ENCODE assay signal across 25 mouse cellular contexts in genomic region chr4:7196570-7196969, GRCm38 (mm10).
"Had no signal": no experiment of that assay in that cellular context is flagged by ENCODE, and none has a peak within 500 bp of the region (broad histone marks: within the 10 kb centered on the region; RNA-seq: fewer than 3 reads in every experiment).

No protein-coding gene starts in this region.

- H3K27ac ChIP-seq: gastrocnemius, adult 2 months; heart, embryonic 13.5 days; heart, embryonic 15.5 days; hindbrain, embryonic 13.5 days; hindbrain, embryonic 15.5 days; hindbrain, postnatal 0 days; kidney, embryonic 15.5 days; limb, embryonic 13.5 days; limb, embryonic 15.5 days; liver, embryonic 13.5 days had no signal

- H3K9me3 ChIP-seq: heart, embryonic 13.5 days; heart, embryonic 15.5 days; hindbrain, embryonic 13.5 days; hindbrain, embryonic 15.5 days; kidney, embryonic 15.5 days; limb, embryonic 13.5 days; limb, embryonic 15.5 days; liver, embryonic 13.5 days had no signal

- H3K4me2 ChIP-seq: heart, embryonic 11.5 days; heart, embryonic 13.5 days; heart, embryonic 15.5 days; hindbrain, embryonic 13.5 days; hindbrain, embryonic 15.5 days; kidney, embryonic 15.5 days; limb, embryonic 13.5 days; limb, embryonic 15.5 days; liver, embryonic 13.5 days had no signal

- H3K4me1 ChIP-seq: heart, embryonic 13.5 days; hindbrain, embryonic 15.5 days; kidney, embryonic 15.5 days; limb, embryonic 13.5 days; limb, embryonic 15.5 days; liver, embryonic 13.5 days had no signal

- ATAC-seq: forebrain, embryonic 16.5 days; hindbrain, postnatal 0 days had no signal

- H3K4me3 ChIP-seq: gastrocnemius, adult 2 months; heart, embryonic 13.5 days; heart, embryonic 15.5 days; hindbrain, embryonic 13.5 days; hindbrain, embryonic 15.5 days; kidney, embryonic 15.5 days; limb, embryonic 13.5 days; limb, embryonic 15.5 days; liver, embryonic 13.5 days had no signal

- H3K27me3 ChIP-seq: heart, embryonic 13.5 days; heart, embryonic 15.5 days; hindbrain, embryonic 13.5 days; hindbrain, embryonic 15.5 days; kidney, embryonic 15.5 days; limb, embryonic 13.5 days; limb, embryonic 15.5 days; liver, embryonic 13.5 days had no signal

- DNase-seq: gastrocnemius, adult 2 months; gastrocnemius, postnatal 10 days; gastrocnemius, postnatal 25 days; heart, adult 18-20 months; heart, postnatal 14 days; heart, postnatal 36 days; kidney, adult 11 months; kidney, adult 2 months; kidney, adult 9 months; kidney, postnatal 10 days; kidney, postnatal 36 days; layer of hippocampus, adult 9-11 months; layer of hippocampus, postnatal 36 days; left cerebral cortex, postnatal 4 days; liver, embryonic 13.5 days had no signal

- H3K36me3 ChIP-seq: heart, embryonic 13.5 days; heart, embryonic 15.5 days; hindbrain, embryonic 13.5 days; hindbrain, embryonic 15.5 days; kidney, embryonic 15.5 days; limb, embryonic 13.5 days; limb, embryonic 15.5 days; liver, embryonic 13.5 days had no signal

- H3K9ac ChIP-seq: heart, embryonic 13.5 days; heart, embryonic 15.5 days; hindbrain, embryonic 13.5 days; hindbrain, embryonic 15.5 days; kidney, embryonic 15.5 days; limb, embryonic 13.5 days; limb, embryonic 15.5 days; liver, embryonic 13.5 days had no signal
